Mouse (Mus musculus) neutrophil, adult 83 days (primary cell): Measurements from ENCODE around the gene Ndufa11. TPM values are rescaled to one million over a fixed set of nuclear protein-coding genes. Genes with fewer than 3 reads are reported as not detected.

Experiments
- total RNA-seq, 2 experiments: library from RNA; stranded (reverse); gene quantifications; one replicate each; pipeline ENCODE4 v1.2.4; 2023

Ndufa11 gene
- total RNA-seq = 10 to 100 TPM; 61.8 to 67.9 TPM

DNA sequence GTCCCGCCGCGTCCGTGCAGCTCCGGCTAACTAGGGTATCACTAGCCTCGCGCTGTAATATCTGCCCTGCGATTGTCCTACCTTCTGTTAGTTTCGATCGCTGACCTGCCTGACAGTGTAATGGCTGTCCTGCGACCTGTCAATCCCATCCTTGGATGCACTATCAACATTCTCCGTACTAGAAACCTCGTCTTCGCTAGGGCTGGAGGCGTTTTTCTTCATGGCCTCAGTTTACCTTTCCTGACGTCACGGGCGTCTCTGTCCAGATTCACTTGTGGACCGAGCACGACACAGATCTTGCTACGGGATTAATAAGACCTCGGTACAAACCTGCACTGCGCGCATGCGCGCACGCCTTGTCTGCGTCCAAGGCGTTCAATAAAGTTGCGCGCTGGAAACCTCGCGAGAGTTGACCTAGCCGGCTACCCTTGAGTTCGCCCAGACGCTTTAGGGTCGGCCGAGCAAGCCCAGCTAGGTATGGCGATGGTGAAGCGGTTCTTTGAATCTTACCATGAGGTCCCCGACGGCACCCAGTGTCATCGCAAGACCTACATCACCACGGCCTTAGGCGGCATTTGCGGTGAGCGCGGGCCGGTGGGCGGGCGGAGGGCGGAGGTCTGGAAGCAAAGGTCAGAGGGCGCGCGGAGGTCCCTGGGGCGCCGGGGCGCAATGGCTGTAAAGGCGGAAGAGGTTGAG, at the start of gene Ndufa11, which contains the start of gene Vmac:
Ndufa11 (plus strand) TSS at position 405 of the 696 bp plus-strand sequence.
Vmac (minus strand) TSS at position 660 of the 696 bp plus-strand sequence.

DNA sequence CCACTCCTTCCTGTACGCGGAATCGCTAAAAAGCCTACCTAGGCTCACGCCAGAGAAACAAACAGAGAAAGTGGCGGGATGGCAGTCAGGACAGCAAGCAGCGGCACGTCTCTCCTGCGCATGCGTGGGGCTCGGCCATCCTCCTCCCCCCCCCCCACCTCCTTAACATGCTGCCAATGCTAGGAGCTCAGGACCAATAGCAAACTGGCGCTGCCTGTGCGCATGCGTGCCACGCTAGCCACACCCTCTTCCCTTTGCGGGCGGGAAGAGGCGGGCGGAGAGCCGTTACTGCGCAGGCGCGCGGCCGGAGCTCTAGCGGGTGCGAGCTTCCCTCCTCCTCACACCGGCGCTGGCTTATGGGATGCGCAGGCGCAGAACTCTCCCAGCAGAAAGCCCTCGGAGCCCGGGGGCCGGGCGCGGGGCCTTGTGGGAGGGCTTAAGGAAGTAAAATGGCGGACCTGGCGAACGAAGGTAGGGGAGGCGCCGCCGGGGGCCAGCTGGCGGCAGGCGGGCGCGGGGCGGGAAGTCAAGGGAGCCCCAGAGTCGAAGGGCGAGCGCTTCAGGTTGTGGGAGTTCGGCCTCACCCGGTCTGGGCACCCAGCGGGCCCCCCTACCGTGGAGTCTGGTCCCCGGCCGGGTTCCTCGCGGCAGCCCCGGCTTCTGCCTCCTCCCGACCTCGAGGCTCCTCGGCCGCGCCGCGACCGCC, 44.5 kb upstream of the Ndufa11 start, which contains the start of gene Ranbp3:
Ranbp3 (plus strand) TSS at position 354 of the 706 bp plus-strand sequence.

DNA sequence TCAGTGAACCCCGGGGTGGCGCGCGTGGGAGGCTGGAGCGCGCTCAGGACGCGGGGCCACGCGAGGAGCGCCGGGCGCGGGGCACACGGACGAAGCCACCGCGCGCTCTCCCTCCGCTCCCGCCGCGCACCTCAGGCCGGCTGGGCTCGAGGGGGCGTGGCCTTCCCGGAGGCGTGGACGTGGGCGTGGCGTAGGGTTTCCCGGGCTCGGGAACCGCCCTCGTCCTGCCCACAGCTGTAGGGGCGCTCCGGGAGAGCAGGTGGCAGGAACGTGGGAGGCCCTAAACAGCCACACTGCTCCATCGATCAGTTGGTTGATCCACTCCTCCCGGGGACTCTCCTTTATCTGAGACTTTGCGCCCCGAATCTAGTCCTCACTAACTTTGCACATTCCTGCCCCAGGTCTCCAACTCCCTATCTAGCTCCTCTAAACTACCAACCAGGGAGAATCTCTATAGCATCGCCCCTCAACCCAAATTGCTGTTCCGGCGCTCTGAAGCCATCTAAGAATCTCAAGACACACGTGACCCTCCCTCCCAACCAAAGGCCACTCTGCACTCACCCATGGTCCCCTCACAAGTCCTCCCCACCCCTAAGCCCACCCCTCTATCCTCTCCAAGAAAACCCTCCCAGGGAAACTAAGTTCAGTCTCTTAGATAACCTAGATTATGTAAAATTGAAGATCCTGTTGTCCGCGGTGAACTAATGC, 40.0 kb downstream of the Ndufa11 start, which contains the start of gene Nrtn:
Nrtn (minus strand) TSS at position 115 of the 708 bp plus-strand sequence.

DNA sequence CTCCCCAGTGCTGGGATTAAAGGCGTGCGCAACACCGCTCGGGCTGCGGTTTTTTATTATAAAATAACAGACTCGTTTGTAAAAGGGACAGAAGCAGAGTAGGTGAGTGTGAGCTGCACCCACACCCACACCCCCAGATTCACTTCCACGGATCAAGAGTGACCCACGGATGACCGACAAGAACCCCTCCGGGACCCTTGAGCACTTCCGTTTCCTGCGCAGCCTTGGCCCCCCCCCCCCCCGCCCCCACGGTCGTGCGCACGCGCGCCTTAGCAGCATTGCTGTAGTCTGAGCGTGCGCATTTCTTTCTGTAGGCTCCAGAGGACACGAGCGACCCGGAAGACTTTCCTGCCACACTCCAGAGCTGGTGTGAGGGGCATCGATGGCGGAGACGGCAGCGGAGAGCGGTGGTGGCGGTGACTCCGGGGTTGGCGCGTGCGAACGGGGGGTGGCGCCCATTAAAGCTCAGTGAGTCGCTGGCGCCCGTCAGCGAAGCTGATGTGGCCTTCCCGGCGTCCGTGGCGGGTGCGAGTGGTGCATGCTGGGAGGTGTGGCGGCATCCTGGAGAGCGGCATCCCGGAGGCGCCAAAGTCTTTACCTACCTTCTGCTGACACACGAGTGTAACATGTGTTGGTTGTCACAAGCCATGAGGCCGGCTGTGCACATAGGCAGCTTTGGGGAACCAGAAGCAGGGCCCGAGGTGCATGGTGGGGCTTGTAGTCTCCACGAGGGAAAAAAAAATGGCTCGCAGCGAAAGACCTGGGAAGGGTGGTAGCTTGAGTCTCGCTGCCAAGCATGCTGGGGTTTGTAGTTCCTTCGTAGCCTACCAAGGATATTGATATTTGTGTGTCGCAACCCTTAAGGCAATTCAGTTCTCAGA, 47.1 kb downstream of the Ndufa11 start, which contains the start of gene Dus3l:
Dus3l (plus strand) TSS at position 284 of the 881 bp plus-strand sequence.

DNA sequence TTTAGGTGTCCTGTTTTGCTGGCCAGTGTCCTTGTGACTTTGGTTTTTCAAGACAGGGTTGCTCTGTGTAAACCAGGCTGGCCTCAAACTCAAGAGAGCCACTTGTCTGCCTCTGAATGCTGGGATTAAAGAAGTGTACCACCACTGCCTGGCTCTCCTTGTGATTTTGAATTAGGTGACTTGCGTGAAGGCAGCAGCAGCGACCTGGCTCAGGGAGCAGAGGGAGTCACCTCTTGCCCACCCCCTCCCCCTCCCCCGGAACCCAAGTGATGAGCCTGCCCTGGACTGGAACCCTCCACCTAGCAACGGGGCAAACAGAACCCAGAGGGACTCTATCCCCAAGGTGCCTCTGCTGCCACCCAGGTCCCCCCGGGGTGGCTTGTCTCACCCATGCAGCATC, 52.4 kb downstream of the Ndufa11 start, which contains the start of gene Prr22:
Prr22 (plus strand) TSS at position 301 of the 400 bp plus-strand sequence.

Other genes with a start within 250 kb of the Ndufa11 start
- gene Ptprs, start 241.3 kb upstream of the Ndufa11 start, total RNA-seq = 10 to 100 TPM; 22.9 to 28.8 TPM
- not detected for gene Znrf4, start 205.3 kb upstream of the Ndufa11 start, total RNA-seq
- gene Gm20219, start 163.4 kb upstream of the Ndufa11 start, total RNA-seq = 1 to 10 TPM; 1.7 to 4.3 TPM
- gene Safb2, start 133.2 kb upstream of the Ndufa11 start, total RNA-seq = 100 to 1,000 TPM; 209 to 229 TPM
- gene Safb, start 132.9 kb upstream of the Ndufa11 start, total RNA-seq = 100 to 1,000 TPM; 135 to 151 TPM
- gene 2410015M20Rik, start 108.0 kb upstream of the Ndufa11 start, total RNA-seq = 10 to 100 TPM; 54.0 to 56.2 TPM
- 100 to 1,000 TPM; 426 to 509 TPM for gene Rpl36, start 104.4 kb upstream of the Ndufa11 start, total RNA-seq
- gene Lonp1, start 90.9 kb upstream of the Ndufa11 start, total RNA-seq = 10 to 100 TPM; 23.9 to 26.8 TPM
- gene Catsperd, start 89.6 kb upstream of the Ndufa11 start, total RNA-seq = under 1 TPM; 0.49 to 0.61 TPM
- gene Ranbp3, start 44.5 kb upstream of the Ndufa11 start, total RNA-seq = 10 to 100 TPM; 59.0 to 64.8 TPM
- 1 to 10 TPM; 1.6 to 2.1 TPM for gene Vmac, start 255 bp downstream of the Ndufa11 start, total RNA-seq
- gene Nrtn, start 39.8 kb downstream of the Ndufa11 start, total RNA-seq = under 1 TPM in 1 of 2 experiments, not detected in 1; 0.40 TPM
- 10 to 100 TPM; 20.7 to 21.1 TPM for gene Dus3l, start 47.0 kb downstream of the Ndufa11 start, total RNA-seq
- gene Prr22, start 52.5 kb downstream of the Ndufa11 start, total RNA-seq = under 1 TPM; 0.50 to 0.97 TPM
- gene Rfx2, start 113.2 kb downstream of the Ndufa11 start, total RNA-seq = 1 to 10 TPM; 6.5 TPM
- gene Acsbg2, start 156.7 kb downstream of the Ndufa11 start, total RNA-seq = not detected
- not detected for gene 1700061G19Rik, start 157.7 kb downstream of the Ndufa11 start, total RNA-seq
- 10 to 100 TPM; 18.8 to 20.2 TPM for gene Mllt1, start 217.6 kb downstream of the Ndufa11 start, total RNA-seq